Mouse (Mus musculus) lung, adult 2 months (tissue): ENCODE measurements around the gene Erg.

ENCODE experiments used
- CTCF ChIP-seq: fragments of 200-500 bp; IDR thresholded peaks from 2 replicates; pipeline ENCODE4 v1.5.1; 2011; ENCODE audit warnings: mild to moderate bottlenecking, low read length, control low read depth; ENCODE audit not compliant: insufficient read depth
- POLR2A ChIP-seq: fragments of 200-500 bp; IDR thresholded peaks from 2 replicates; pipeline ENCODE4 v1.6.1; 2011; ENCODE audit warnings: low read depth, mild to moderate bottlenecking, control low read depth, low read length, borderline replicate concordance; ENCODE audit errors: extremely low read depth

DNA sequence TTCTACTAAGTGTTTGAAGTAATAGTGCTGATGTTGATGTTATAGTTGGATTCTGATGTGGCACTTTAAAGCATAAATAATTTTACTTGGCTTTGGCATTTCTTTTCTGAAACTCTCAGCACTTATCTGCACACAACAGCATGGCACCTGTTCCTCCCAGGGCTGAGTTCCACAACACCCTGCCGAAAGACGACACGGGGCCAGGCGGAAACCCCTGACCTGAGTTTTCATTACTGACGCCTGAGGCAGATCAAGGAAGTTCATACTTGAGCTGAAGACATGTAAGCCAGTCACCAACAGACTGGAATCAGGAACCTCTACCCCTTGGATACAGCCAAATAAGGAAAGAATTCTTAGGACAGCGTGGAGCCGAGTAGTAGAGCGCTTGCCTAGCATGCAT is 134.0 kb downstream of the Erg start:
- TF ChIP-seq CTCF (no peak), POLR2A (no peak)
